Mouse (Mus musculus): Measurements from ENCODE around the gene Sufu.

The Sufu gene

GRCm38 (mm10) chr19:46466160-46466559 lies 69.5 kb downstream of the Sufu start:
- DNase-seq (ENCODE audit: low spot score), result no peak

DNA sequence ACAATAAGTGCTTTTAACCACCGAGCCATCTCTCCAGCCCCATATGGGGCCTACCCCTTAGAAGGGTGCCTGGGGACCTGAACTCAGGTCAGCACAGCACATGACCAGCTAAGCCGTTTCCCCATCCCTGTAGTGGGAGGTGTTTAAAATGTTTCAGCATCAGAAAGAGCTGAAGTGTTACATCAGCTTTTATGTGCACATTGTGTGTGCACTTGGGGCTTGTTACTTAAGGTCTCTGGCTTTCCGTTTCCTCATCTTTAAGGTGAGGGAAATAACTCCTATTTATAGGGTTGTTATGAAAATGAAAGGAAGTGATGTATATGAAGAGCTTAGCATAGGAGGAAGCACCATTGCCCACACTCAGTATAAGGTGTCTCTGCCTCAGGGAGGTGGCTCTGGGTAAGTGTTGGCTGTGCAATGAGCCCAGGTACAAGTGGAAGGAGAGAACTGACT lies 70.4 kb downstream of the Sufu start:
- DNase-seq (ENCODE audit: low spot score), result no peak

DNA sequence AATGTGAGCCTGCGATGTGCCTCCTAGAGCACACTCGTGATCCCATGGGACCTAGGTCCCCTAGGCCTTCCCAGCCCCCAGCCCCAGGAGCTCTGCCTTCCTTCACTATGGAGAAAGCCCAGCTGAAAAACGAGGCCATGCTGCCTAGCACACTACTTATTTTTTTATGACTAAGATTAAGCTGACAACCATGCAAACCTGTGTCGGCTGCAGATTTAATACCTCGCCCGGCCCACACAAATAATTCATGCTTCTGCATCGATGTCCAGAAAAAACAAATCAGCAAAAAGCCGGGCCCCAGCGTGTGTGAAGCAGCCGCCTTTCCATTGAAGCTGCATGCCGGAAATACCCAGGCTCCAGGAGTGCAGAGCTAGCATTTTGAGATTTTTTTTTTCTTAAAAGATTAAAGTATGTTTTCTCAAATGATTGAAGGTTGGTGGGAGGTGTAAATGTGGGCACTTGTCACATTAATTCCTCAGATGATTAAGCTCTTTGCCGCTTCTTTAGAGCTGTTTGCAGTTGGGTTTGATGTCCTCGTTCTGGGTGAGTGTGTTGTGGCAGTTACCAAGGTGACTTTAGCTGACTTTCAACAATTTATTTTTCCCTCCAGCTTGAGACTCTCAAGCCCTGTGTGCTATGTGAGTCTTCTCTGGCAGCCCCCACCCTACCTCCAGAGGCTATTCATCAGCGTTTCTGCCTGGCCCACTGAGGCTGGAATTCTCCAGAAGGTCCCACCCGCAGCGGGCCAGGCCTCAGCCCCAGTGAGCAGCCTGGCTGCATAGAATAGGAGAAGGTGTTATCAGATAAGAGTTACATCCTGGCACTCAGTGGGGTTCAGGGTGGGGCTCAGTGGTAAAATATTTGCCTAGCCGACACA lies 73.9 kb downstream of the Sufu start:
- no peak for DNase-seq (ENCODE audit: low spot score)

- no peak for DNase-seq (ENCODE audit: low spot score)
Measured at GRCm38 (mm10) chr19:46471324-46472093, 74.8 kb downstream of the Sufu start.

DNA sequence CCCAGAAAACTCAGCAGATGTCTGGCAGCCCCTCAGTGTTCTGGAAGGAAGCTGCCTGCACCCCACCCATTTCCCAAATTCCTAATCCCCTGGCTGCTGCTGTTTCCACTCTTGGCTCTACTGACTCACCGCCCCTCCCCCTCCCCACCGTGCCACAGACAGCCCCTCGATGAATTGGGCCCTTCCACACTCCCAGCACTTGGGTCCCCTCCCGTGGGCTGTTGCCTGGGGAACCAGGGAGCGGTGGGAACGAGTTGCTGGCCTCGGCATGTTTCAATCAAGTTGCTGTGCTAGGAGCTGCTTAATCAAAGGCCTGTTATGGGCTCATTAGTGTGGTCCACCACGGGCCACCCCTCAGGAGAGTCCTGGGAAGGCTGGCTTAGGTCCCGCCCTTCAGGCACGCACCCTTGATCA lies 80.7 kb downstream of the Sufu start:
- no peak for DNase-seq (ENCODE audit: low spot score)

DNA sequence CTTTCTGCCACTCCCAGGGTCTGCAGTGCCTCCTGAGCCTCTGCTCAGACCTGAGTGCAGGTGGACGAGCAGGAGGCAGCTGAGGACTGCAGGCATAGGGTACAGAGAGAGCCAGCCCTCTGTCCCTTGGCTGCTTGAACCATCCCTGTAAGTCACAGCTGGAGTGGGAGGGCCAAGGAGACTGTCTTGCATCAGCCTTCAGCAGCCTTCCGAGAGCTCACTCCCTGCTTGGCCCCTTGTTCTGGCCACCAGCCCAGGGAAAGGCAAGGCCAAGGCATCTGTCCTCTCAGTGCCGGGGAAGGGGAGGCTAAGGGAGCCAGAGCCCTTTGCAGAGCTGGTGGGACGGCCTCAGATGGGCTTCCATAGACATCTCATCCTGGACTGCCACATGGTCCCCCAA lies 81.5 kb downstream of the Sufu start:
- DNase-seq (ENCODE audit: low spot score), result no peak

DNA sequence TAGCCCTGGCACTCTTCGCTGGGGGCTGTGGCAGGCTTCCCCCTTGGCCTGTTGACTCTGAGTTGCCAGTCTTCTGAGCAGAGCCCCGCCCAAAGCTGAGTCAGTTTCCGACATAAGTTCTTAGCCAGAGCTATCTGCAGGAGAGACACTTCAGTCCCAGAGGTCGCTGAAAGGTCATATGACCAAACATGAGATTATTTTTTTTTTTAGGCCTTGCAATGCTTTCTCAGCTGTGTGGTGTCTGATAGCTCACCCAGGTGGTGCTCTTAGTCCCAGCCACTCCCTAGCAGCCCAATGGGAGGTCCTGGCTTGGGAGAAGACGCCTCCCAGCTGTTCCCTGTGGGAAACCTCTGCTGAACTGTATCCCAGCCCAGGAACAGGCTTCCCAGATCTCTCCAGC lies 82.1 kb downstream of the Sufu start:
- DNase-seq (ENCODE audit: low spot score), result no peak

- no peak for DNase-seq (ENCODE audit: low spot score)
Measured at GRCm38 (mm10) chr19:46479306-46480075, 82.8 kb downstream of the Sufu start.

DNA sequence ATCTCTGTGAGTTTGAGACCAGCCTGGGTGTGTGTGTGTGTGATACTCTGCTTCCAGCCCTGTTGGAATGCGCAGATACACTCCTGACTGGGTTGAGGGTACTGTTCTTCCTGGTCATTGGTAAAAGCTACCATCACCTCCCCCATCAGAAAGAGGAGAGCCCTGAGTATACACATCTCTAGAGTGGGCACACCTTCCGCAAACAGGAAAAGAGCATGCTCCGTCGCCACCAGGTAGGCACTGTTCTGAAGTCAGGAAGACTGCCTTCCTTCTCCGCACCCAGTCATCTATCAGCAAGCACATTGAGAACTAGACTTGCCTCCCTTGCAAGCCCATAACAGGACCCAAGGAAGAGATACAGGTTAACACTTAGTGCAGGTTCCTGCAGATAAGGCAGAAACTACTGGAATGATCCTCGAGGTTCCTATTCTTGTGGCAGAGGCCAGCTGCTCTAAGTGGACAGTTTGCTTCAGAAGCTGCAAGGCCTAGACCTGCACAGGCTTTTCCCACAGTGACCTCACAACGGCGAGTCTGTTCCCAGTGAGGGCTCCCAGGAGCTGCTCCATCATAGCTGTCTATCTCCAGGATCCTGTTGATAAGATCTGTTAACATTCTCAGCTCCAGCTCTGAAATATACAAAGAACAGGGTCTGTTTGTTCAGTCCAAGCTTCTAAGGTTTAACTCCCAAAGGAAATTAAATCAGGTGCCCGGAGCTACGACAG lies 84.1 kb downstream of the Sufu start:
- DNase-seq (ENCODE audit: low spot score), result no peak

DNA sequence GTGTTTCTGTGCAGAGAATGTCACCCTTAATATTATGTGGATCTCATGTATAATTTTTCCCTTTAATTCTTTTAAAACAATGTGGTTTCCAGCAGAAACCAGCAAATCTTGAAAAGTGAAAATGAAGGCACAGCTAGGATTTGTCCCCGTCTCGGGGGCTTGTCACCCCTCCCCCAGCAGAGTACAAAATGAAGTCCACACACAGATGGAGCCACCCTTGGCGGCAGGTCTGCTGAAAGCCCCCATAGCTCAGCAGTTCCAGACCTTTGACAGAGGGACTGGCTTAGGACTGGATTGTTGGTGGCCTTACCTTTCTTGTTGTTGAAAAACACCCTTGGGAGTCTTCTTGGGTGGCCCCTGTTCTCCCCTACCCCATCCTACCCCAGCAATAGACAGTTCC lies 84.7 kb downstream of the Sufu start:
- no peak for DNase-seq (ENCODE audit: low spot score)

DNA sequence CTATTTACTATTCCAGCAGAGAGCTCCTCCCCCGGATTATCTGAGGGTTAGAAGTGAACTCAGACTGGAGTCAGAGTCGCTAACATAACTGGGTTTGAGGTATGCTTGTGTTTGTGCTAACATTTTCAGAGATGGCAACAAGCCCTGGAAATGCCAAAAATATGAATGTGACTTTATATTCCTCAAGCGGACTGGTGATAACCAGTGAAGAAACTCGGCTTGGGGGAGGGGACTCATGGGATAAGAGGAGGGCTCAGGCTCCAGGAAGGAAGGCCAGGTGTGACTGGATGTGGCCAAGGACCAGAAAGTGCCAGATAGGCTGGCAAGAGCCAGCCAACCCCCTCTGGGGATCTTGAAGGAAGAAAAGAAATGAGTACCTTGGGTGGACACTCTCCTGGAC lies 85.1 kb downstream of the Sufu start:
- DNase-seq (ENCODE audit: low spot score), result no peak

GRCm38 (mm10) chr19:46482896-46483516 lies 86.3 kb downstream of the Sufu start:
- peak; percentile 49 for DNase-seq (ENCODE audit: low spot score)

- no peak for DNase-seq (ENCODE audit: low spot score)
Measured at GRCm38 (mm10) chr19:46483701-46484328, 87.1 kb downstream of the Sufu start.

DNA sequence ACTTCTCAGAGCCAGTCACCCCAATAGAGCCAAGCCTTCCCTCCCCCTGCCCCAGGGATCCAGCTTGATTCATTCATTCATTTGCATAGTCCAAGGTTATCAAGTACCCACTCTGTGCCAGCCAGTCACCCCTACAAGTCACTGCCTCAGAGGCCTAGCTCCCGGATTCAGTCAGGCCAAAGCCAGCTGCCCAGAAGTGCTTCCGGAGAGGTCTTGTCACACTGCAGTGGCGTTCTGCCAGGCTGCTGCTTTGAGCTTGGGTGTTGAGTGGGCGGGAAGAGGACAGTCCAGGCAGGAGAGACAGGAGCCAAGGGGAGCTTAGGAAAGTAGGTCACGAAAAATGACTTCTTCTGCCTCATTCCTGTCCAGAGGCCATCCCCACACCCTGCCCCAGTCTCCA lies 87.8 kb downstream of the Sufu start:
- DNase-seq (ENCODE audit: low spot score), result no peak

- no peak for DNase-seq (ENCODE audit: low spot score)
Measured at GRCm38 (mm10) chr19:46485847-46486246, 89.2 kb downstream of the Sufu start.

GRCm38 (mm10) chr19:46486709-46487108 lies 90.0 kb downstream of the Sufu start:
- DNase-seq (ENCODE audit: low spot score), result no peak

DNA sequence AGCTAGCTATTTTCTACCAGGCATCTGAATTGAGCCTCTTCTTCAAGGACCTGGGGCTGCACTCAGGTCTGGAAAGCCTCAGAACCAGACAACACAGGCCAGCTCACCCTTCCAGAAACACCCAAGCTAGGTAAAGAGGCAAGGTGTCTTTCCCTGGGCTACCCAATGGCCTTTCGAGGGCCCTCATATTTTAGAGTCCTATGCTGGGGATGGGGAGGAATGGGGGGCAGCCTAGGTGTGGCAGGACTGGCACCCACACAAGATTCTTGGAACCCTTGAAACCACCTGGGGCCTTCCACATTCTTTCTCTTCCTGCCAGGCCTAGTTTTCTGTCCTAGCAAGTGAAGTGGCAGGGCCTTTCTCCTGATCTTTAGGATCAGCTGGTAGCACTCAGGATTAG lies 92.8 kb downstream of the Sufu start:
- no peak for DNase-seq (ENCODE audit: low spot score)

DNA sequence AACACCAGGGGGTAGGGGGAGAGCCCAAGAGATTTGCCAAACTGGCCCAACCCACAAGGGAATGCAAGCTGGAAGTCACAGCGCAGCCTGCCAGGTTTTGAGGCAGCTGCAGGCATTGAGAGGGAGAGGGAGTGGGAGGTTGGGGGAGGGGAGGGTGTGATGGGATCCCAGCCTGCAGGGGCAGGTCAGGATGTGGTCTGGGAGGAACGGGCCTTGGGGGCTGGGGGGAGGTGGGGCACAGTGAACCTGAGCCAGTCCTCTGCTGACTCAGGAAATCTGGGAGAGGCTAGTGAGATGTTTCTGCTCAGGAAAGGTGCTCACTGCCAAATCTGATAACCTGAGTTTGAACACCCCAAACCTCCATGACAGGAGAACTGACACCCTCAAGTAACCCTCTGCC lies 93.9 kb downstream of the Sufu start:
- peak; percentile 30 for DNase-seq (ENCODE audit: low spot score)

- no peak for DNase-seq (ENCODE audit: low spot score)
Measured at GRCm38 (mm10) chr19:46495136-46495535, 98.4 kb downstream of the Sufu start.

DNA sequence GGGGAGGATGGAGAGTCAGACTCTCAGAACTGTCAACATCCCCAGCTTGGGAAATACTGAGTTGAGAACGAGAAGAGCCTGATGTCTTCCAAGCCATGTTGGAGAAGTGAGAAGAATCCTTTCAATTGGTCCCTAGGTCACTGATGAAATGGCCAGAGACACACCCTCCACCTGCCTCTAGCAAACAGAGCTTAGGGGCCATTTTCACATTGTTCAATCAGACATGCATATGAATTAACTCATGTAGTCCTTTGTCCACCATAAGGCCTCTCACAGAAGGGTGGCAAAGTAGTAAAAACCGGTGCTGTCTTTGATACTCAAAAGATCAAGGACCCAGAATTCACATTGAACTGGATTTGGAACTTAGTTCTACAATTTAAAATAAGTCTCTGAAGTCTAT lies 100.5 kb downstream of the Sufu start:
- no peak for DNase-seq (ENCODE audit: low spot score)

- no peak for DNase-seq (ENCODE audit: low spot score)
Measured at GRCm38 (mm10) chr19:46499539-46499835, 102.8 kb downstream of the Sufu start.
